Mouse (Mus musculus): ENCODE results near the gene Fam3c.

GRCm38 (mm10) chr6:22385254-22385870, 29.3 kb upstream of the Fam3c start:
- TF ChIP-seq POLR2A (IDR thresholded peaks at IDR 0.05; ENCODE audit: insufficient read depth, low read length), result no peak
- no peak for TF ChIP-seq CTCF (IDR thresholded peaks at IDR 0.05; ENCODE audit: low read depth, low read length)
